Mouse (Mus musculus): Measurements from ENCODE around the gene Taf3. TPM values are rescaled to one million over a fixed set of nuclear protein-coding genes. Genes with fewer than 3 reads are reported as not detected.

The Taf3 gene
- total and polyA plus RNA-seq, 3 experiments = 3.0 to 8.6 (median 8.2) TPM

GRCm38 (mm10) chr2:9871141-9871716 is 177.2 kb downstream of the Taf3 start:
- WGBS = 48% methylated on average over 4 of the region's 4 CpGs
- Histone ChIP-seq H3K4me3 (no peak overlapping the region), H3K27me3 (ENCODE audit: control insufficient read depth, insufficient read depth, low read length) (peaks cover 5% of the 10 kb centered on the region), H3K9ac (ENCODE audit: low read depth, low read length) (no peak overlapping the region), H3K27ac (no peak overlapping the region), H3K36me3 (ENCODE audit: control insufficient read depth, insufficient read depth, low read length) (no peaks in the 10 kb centered on the region), H3K79me2 (replicated peaks; ENCODE audit: control insufficient read depth, insufficient read depth, low read length) (no peaks in the 10 kb centered on the region), H3K4me1 (ENCODE audit: control insufficient read depth, insufficient read depth, low read length) (no peaks in the 10 kb centered on the region)
- TF ChIP-seq POLR2A (IDR thresholded peaks at IDR 0.05; ENCODE audit: insufficient read depth, low read depth, low read length) (no peak), CTCF (IDR thresholded peaks at IDR 0.05) (no peak), EP300 (IDR thresholded peaks at IDR 0.05; ENCODE audit: insufficient read depth, low read depth, low read length) (no peak)
- intact Hi-C loops (cut with DNase I) = no loop called here
- DNase-seq = no peak

GRCm38 (mm10) chr2:9867092-9867825 is 181.1 kb downstream of the Taf3 start:
- Histone ChIP-seq H3K27me3 (ENCODE audit: control insufficient read depth, insufficient read depth, low read length) (peaks cover 1% of the 10 kb centered on the region; the same call in 1 of the 2 replicates), H3K9ac (ENCODE audit: low read depth, low read length) (no peak overlapping the region), H3K4me1 (ENCODE audit: control insufficient read depth, insufficient read depth, low read length) (no peaks in the 10 kb centered on the region), H3K36me3 (ENCODE audit: control insufficient read depth, insufficient read depth, low read length) (no peaks in the 10 kb centered on the region), H3K27ac (no peak overlapping the region), H3K79me2 (replicated peaks; ENCODE audit: control insufficient read depth, insufficient read depth, low read length) (no peaks in the 10 kb centered on the region), H3K4me3 (no peak overlapping the region)
- intact Hi-C loops (cut with DNase I) = no loop called here
- TF ChIP-seq EP300 (IDR thresholded peaks at IDR 0.05; ENCODE audit: insufficient read depth, low read depth, low read length) (no peak), POLR2A (IDR thresholded peaks at IDR 0.05; ENCODE audit: insufficient read depth, low read depth, low read length) (no peak), CTCF (IDR thresholded peaks at IDR 0.05) (no peak)
- WGBS = 49% methylated on average over 12 of the region's 12 CpGs
- DNase-seq = no peak

Other genes with a start within 250 kb of the Taf3 start
- not detected for gene 4930412O13Rik, start 167.3 kb downstream of the Taf3 start, total RNA-seq (2021)
- gene 4930412O13Rik, start 167.3 kb downstream of the Taf3 start, polyA plus RNA-seq (2012; rRNA removed) = not detected in 2 replicates
- gene 9230102O04Rik, start 159.1 kb downstream of the Taf3 start, total RNA-seq (2021) = not detected
- gene 9230102O04Rik, start 159.1 kb downstream of the Taf3 start, polyA plus RNA-seq (2012; rRNA removed) = not detected in 2 replicates
- under 1 TPM; 0.59 to 0.91 TPM for gene Gata3, start 158.6 kb downstream of the Taf3 start, total RNA-seq (2021)
- 0.32 and 0.57 TPM in 2 replicates for gene Gata3, start 158.6 kb downstream of the Taf3 start, polyA plus RNA-seq (2012; rRNA removed)
- 1,000 to 10,000 TPM; 1,340 to 1,622 TPM for gene Atp5c1, start 31.9 kb upstream of the Taf3 start, total RNA-seq (2021)
- 1,558 and 2,463 TPM in 2 replicates for gene Atp5c1, start 31.9 kb upstream of the Taf3 start, polyA plus RNA-seq (2012; rRNA removed)
- gene Kin, start 32.0 kb upstream of the Taf3 start, total RNA-seq (2021) = 1 to 10 TPM; 6.5 to 7.7 TPM
- gene Kin, start 32.0 kb upstream of the Taf3 start, polyA plus RNA-seq (2012; rRNA removed) = 3.8 and 4.9 TPM in 2 replicates
- under 1 TPM; 0.21 to 0.84 TPM for gene Itih2, start 82.8 kb upstream of the Taf3 start, total RNA-seq (2021)
- gene Itih2, start 82.8 kb upstream of the Taf3 start, polyA plus RNA-seq (2012; rRNA removed) = 0.80 and 1.8 TPM in 2 replicates
- 1 to 10 TPM; 3.6 to 4.5 TPM for gene Itih5, start 105.0 kb upstream of the Taf3 start, total RNA-seq (2021)
- 4.3 and 8.7 TPM in 2 replicates for gene Itih5, start 105.0 kb upstream of the Taf3 start, polyA plus RNA-seq (2012; rRNA removed)